Mouse (Mus musculus): Measurements from ENCODE around the gene Sgf29. TPM values are rescaled to one million over a fixed set of nuclear protein-coding genes. Genes with fewer than 3 reads are reported as not detected.

The Sgf29 gene
- polyA plus RNA-seq, 1 experiment from 2014 or later = 42.9 TPM

- Histone ChIP-seq H3K4me3 (ENCODE audit: low read length) (no peak overlapping the region), H3K4me2 (ENCODE audit: low read depth, low read length) (no peak overlapping the region), H3K9ac (ENCODE audit: low read length) (no peak overlapping the region), H3K4me1 (replicated peaks; ENCODE audit: control insufficient read depth, insufficient read depth, low read length) (peaks cover 9% of the 10 kb centered on the region; the same call in 1 of the 2 replicates), H3K27ac (ENCODE audit: low read length) (peak overlapping the region; percentile 33; the same call in 1 of the 2 replicates), H3K27me3 (ENCODE audit: control insufficient read depth, insufficient read depth, low read depth, low read length) (no peaks in the 10 kb centered on the region), H3K36me3 (ENCODE audit: control insufficient read depth, insufficient read depth, low read length) (no peaks in the 10 kb centered on the region), H3K9me3 (ENCODE audit: control insufficient read depth, low read length) (no peaks in the 10 kb centered on the region)
- 57% methylated on average over 9 of the region's 9 CpGs for WGBS
- no peak for ATAC-seq (ENCODE audit: low read depth)
Measured at GRCm38 (mm10) chr7:126621452-126622359, 27.4 kb upstream of the Sgf29 start.

GRCm38 (mm10) chr7:126623381-126623780 lies 25.7 kb upstream of the Sgf29 start:
- H3K4me1 ChIP-seq (replicated peaks; ENCODE audit: control insufficient read depth, insufficient read depth, low read length) = peaks cover 9% of the 10 kb centered on the region; the same call in 1 of the 2 replicates
- no peak overlapping the region for H3K4me3 ChIP-seq (ENCODE audit: low read length)
- no peak overlapping the region for H3K4me2 ChIP-seq (ENCODE audit: low read depth, low read length)
- H3K27ac ChIP-seq (ENCODE audit: low read length) = no peak overlapping the region
- H3K9ac ChIP-seq (ENCODE audit: low read length) = no peak overlapping the region
- H3K9me3 ChIP-seq (ENCODE audit: control insufficient read depth, low read length) = no peaks in the 10 kb centered on the region
- ATAC-seq (ENCODE audit: low read depth) = no peak
- no peaks in the 10 kb centered on the region for H3K27me3 ChIP-seq (ENCODE audit: control insufficient read depth, insufficient read depth, low read depth, low read length)
- 67% methylated on average over 1 of the region's 1 CpGs for WGBS
- no peaks in the 10 kb centered on the region for H3K36me3 ChIP-seq (ENCODE audit: control insufficient read depth, insufficient read depth, low read length)

GRCm38 (mm10) chr7:126624774-126625173 lies 24.3 kb upstream of the Sgf29 start:
- Histone ChIP-seq H3K4me1 (replicated peaks; ENCODE audit: control insufficient read depth, insufficient read depth, low read length) (peaks cover 9% of the 10 kb centered on the region; the same call in 1 of the 2 replicates), H3K27me3 (ENCODE audit: control insufficient read depth, insufficient read depth, low read depth, low read length) (no peaks in the 10 kb centered on the region), H3K9ac (ENCODE audit: low read length) (0 out of 2 replicates have a peak overlapping the region, but pooled peaks have one; percentile 50), H3K9me3 (ENCODE audit: control insufficient read depth, low read length) (no peaks in the 10 kb centered on the region), H3K36me3 (ENCODE audit: control insufficient read depth, insufficient read depth, low read length) (no peaks in the 10 kb centered on the region), H3K4me3 (ENCODE audit: low read length) (peak overlapping the region; percentile 31), H3K4me2 (ENCODE audit: low read depth, low read length) (peak overlapping the region; percentile 32), H3K27ac (ENCODE audit: low read length) (peak overlapping the region; percentile 43; the same call in 1 of the 2 replicates)
- 49% methylated on average over 16 of the region's 16 CpGs for WGBS
- ATAC-seq (ENCODE audit: low read depth) = no peak

GRCm38 (mm10) chr7:126625369-126625768 lies 23.7 kb upstream of the Sgf29 start:
- Histone ChIP-seq H3K9me3 (ENCODE audit: control insufficient read depth, low read length) (no peaks in the 10 kb centered on the region), H3K27ac (ENCODE audit: low read length) (peak overlapping the region; percentile 28; the same call in 1 of the 2 replicates), H3K27me3 (ENCODE audit: control insufficient read depth, insufficient read depth, low read depth, low read length) (no peaks in the 10 kb centered on the region), H3K36me3 (ENCODE audit: control insufficient read depth, insufficient read depth, low read length) (no peaks in the 10 kb centered on the region), H3K4me3 (ENCODE audit: low read length) (peak overlapping the region; percentile 31), H3K4me1 (replicated peaks; ENCODE audit: control insufficient read depth, insufficient read depth, low read length) (peaks cover 9% of the 10 kb centered on the region; the same call in 1 of the 2 replicates), H3K9ac (ENCODE audit: low read length) (peak overlapping the region; percentile 41; the same call in 1 of the 2 replicates), H3K4me2 (ENCODE audit: low read depth, low read length) (peak overlapping the region; percentile 32)
- ATAC-seq (ENCODE audit: low read depth) = peak; percentile 95
- 24% methylated on average over 6 of the region's 6 CpGs for WGBS

DNA sequence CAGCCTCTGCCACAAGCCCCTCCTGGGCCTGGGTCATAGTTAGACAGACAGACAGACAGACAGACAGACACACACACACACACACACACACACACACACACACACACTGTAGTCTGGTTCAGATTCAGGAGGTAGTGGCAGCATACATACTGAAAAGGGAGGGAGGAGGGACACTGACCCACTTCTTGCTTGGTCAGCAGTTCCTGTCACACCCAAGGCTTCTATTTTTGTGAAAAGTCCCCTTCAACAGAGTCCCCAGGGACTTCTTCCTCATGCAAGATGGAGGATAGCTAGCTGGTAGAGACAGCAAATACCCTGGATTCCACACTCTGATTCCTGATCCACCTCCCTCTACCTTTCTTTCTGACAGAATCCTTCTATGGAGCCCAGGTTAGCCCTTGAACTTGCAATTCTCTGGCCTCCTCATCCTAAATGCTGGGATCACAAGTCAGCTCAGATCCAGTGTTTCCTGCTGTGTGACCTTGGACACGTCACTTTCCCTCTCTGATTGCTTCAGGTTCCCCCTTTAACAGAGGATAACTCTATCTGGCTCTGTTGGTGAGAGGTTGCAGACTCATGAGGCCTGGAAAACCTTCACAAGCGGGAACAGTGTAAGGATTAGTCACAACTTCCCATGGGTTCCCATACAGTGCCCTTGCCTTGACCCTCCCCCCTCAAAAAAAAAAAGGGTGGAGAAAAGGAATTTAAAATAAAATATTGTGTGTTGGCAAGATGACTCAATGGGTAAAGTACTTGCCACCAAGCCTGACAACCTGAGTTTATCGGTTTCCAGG lies 23.1 kb upstream of the Sgf29 start:
- H3K36me3 ChIP-seq (ENCODE audit: control insufficient read depth, insufficient read depth, low read length) = no peaks in the 10 kb centered on the region
- no peak overlapping the region for H3K4me3 ChIP-seq (ENCODE audit: low read length)
- no peak overlapping the region for H3K4me2 ChIP-seq (ENCODE audit: low read depth, low read length)
- no peak overlapping the region for H3K9ac ChIP-seq (ENCODE audit: low read length)
- peak overlapping the region; percentile 9; the same call in 1 of the 2 replicates for H3K27ac ChIP-seq (ENCODE audit: low read length)
- H3K4me1 ChIP-seq (replicated peaks; ENCODE audit: control insufficient read depth, insufficient read depth, low read length) = peaks cover 9% of the 10 kb centered on the region; the same call in 1 of the 2 replicates
- ATAC-seq (ENCODE audit: low read depth) = peak; percentile 34; the same call in 1 of the 2 replicates
- WGBS = 79% methylated on average over 3 of the region's 3 CpGs
- H3K27me3 ChIP-seq (ENCODE audit: control insufficient read depth, insufficient read depth, low read depth, low read length) = no peaks in the 10 kb centered on the region
- H3K9me3 ChIP-seq (ENCODE audit: control insufficient read depth, low read length) = no peaks in the 10 kb centered on the region

DNA sequence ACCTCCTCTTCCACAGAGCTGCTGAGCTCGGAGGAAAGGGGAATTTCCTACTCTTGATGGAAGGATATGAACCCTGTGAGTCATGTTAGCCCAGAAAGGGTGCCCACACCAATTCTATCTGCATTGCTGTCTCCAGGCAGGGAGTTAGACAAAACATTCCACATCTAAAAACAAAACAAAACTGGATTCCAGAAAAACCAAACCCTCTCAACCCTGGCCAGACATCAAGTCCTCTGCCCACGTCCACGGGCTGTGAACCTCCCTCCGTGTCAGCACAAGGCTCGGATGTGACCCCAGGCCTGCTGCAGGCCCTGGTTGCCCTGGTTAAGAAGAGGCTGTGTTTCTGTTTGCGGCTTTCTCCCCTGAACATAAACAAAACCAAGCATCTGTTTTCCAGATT lies 21.0 kb upstream of the Sgf29 start:
- no peak for ATAC-seq (ENCODE audit: low read depth)
- H3K27ac ChIP-seq (ENCODE audit: low read length) = peak overlapping the region; percentile 6
- 47% methylated on average over 6 of the region's 6 CpGs for WGBS

DNA sequence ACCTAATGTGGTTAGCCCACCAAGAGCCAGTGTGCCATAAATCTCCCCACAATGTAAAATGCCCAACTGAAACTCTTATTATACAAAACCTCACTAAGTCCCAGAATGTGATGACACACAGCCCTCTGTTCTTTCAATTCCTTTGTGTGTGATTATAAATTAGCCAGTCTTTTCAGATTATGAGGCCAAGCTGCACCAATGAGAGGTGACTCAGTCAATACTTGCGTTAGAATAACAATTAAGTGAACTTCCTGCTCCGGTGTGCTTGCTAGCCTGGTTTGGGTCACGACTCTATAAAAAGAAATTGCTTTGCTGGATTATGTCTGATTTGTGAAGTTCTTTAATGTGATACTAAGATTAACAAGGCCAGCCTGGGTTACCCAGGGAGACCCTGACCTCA lies 19.2 kb upstream of the Sgf29 start:
- Histone ChIP-seq H3K4me2 (ENCODE audit: low read depth, low read length) (no peak overlapping the region), H3K9me3 (ENCODE audit: control insufficient read depth, low read length) (no peaks in the 10 kb centered on the region), H3K27me3 (ENCODE audit: control insufficient read depth, insufficient read depth, low read depth, low read length) (no peaks in the 10 kb centered on the region), H3K4me3 (ENCODE audit: low read length) (no peak overlapping the region), H3K27ac (ENCODE audit: low read length) (no peak overlapping the region), H3K36me3 (ENCODE audit: control insufficient read depth, insufficient read depth, low read length) (no peaks in the 10 kb centered on the region), H3K4me1 (replicated peaks; ENCODE audit: control insufficient read depth, insufficient read depth, low read length) (peaks cover 5% of the 10 kb centered on the region; the same call in 1 of the 2 replicates), H3K9ac (ENCODE audit: low read length) (no peak overlapping the region)
- ATAC-seq (ENCODE audit: low read depth) = no peak
- WGBS = 59% methylated on average over 3 of the region's 3 CpGs

More for the DNA sequence above, 21.0 kb upstream of the Sgf29 start:
- Histone ChIP-seq H3K4me1 (replicated peaks; ENCODE audit: control insufficient read depth, insufficient read depth, low read length) (peaks cover 5% of the 10 kb centered on the region; the same call in 1 of the 2 replicates), H3K27me3 (ENCODE audit: control insufficient read depth, insufficient read depth, low read depth, low read length) (no peaks in the 10 kb centered on the region), H3K4me2 (ENCODE audit: low read depth, low read length) (no peak overlapping the region), H3K9me3 (ENCODE audit: control insufficient read depth, low read length) (no peaks in the 10 kb centered on the region), H3K9ac (ENCODE audit: low read length) (no peak overlapping the region), H3K4me3 (ENCODE audit: low read length) (no peak overlapping the region), H3K36me3 (ENCODE audit: control insufficient read depth, insufficient read depth, low read length) (no peaks in the 10 kb centered on the region)

DNA sequence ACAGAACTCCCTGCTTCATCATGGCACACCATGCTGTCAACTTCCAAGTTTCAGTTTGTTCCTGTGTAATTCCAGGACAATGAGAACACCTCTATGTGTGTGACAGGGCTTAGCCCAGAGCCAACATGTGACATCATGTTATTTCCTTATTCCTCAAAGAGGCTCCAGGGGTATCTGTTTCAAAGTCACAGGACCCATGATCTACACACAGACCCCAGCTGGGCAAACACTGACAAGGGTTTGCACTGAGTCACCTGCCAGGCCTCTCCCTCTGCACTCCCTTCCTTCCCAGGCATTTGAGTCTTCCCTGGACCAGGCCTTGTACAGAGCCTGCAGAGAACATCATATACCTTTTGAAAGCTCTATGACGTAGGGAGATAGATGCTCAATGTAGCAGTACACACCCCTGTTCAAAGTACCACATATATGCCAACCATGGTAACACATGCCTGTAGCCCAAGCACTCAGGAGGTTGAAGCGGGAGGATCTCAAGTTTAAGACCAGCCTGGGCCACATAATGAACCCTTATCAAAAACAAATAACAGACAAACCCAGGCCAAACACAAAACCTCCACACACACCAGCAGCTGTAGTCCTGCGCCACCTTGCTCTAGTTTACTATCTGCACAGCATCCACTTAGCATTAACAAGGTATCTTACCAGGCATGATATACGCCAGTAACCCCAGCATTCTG lies 18.1 kb upstream of the Sgf29 start, which contains the start of gene Nupr1:
Nupr1 (minus strand) TSS at position 38 of the 695 bp plus-strand sequence.
- Histone ChIP-seq H3K27me3 (ENCODE audit: control insufficient read depth, insufficient read depth, low read depth, low read length) (no peaks in the 10 kb centered on the region), H3K4me1 (replicated peaks; ENCODE audit: control insufficient read depth, insufficient read depth, low read length) (0 out of 2 replicates have a peak, but pooled peaks cover under 1% of the 10 kb centered on the region), H3K4me2 (ENCODE audit: low read depth, low read length) (no peak within 1 kb of the TSS), H3K4me3 (ENCODE audit: low read length) (no peak within 1 kb of the TSS), H3K36me3 (ENCODE audit: control insufficient read depth, insufficient read depth, low read length) (no peaks in the 10 kb centered on the region), H3K9ac (ENCODE audit: low read length) (no peak within 1 kb of the TSS), H3K27ac (ENCODE audit: low read length) (no peak within 1 kb of the TSS), H3K9me3 (ENCODE audit: control insufficient read depth, low read length) (no peaks in the 10 kb centered on the region)
- 79% methylated on average over 4 of the region's 4 CpGs for WGBS
- no peak for ATAC-seq (ENCODE audit: low read depth)

All from lung, embryonic 16.5 days (tissue).